Mouse (Mus musculus) forebrain, embryonic 12.5 days (tissue): ENCODE measurements around the gene Sae1. TPM values are rescaled to one million over a fixed set of nuclear protein-coding genes. Genes with fewer than 3 reads are reported as not detected.

ENCODE experiments used
- ATAC-seq: fragments of 200-750 bp; cut with Nextera tagmentation; 2 replicates; pipeline ENCODE4 v1.8.0; 2017; ENCODE audit warnings: moderate TSS enrichment; ENCODE audit not compliant: low FRiP score
- H3K27ac ChIP-seq: fragments of 300-500 bp; sonication (generic); 2 replicates; pipeline ENCODE4 v1.5.1; 2016; ENCODE audit warnings: mild to moderate bottlenecking
- H3K27me3 ChIP-seq: fragments of 300-500 bp; sonication (generic); 2 replicates; pipeline ENCODE4 v1.6.1; 2016; ENCODE audit warnings: mild to moderate bottlenecking
- H3K36me3 ChIP-seq: fragments of 300-500 bp; sonication (generic); replicated peaks from 2 replicates; pipeline ENCODE4 v1.6.1; 2016; ENCODE audit warnings: mild to moderate bottlenecking
- H3K4me1 ChIP-seq: fragments of 300-500 bp; sonication (generic); 2 replicates; pipeline ENCODE4 v1.6.1; 2016
- H3K4me2 ChIP-seq: fragments of 300-500 bp; sonication (generic); 2 replicates; pipeline ENCODE4 v1.6.1; 2016; ENCODE audit warnings: mild to moderate bottlenecking, moderate library complexity
- H3K4me3 ChIP-seq: fragments of 300-500 bp; sonication (generic); replicated peaks from 2 replicates; pipeline ENCODE4 v1.5.1; 2016; ENCODE audit warnings: mild to moderate bottlenecking
- H3K9ac ChIP-seq: fragments of 300-500 bp; sonication (generic); 2 replicates; pipeline ENCODE4 v1.6.1; 2016; ENCODE audit warnings: mild to moderate bottlenecking
- H3K9me3 ChIP-seq: fragments of 300-500 bp; sonication (generic); 2 replicates; pipeline ENCODE4 v1.6.1; 2016
- whole genome bisulfite sequencing: fragments of 180-500 bp; shearing (Covaris S2); methylation state at CpG from one replicate; pipeline ENCODE4 v1.1.7; 2016; 5-methylcytosine and 5-hydroxymethylcytosine counted together
- polyA plus RNA-seq: library from polyadenylated mRNA; unstranded; fragments of >200 nt; fragmentation: Nextera tagmentation; extraction: Ambion mirVana; gene quantifications from 2 replicates; pipeline ENCODE4 v1.2.1, GENCODE M21; 2016

Sae1 gene
- polyA plus RNA-seq, 1 experiment from 2014 or later: 403 TPM

DNA sequence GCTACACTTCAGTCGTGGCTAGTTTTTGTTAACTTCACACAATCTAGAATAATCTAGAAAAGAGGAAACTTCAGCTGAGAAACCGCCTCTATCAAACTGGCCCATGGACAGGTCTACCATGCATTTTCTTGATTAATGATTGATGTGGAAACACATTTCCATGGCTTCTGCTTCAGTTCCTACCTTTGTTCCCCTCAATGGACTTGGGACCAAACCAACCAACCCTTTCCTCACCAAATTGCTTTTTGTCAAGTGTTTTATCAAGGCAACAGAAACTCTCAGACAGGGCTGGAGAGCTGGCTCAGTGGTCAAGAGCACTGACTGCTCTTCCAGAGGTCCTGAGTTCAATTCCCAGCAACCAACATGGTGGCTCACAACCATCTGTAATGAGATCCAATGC is 17.0 kb downstream of the Sae1 start:
- no peak overlapping the region for H3K27ac ChIP-seq
- H3K4me2 ChIP-seq: no peak overlapping the region
- WGBS: 95% methylated on average over 2 of the region's 2 CpGs
- peaks cover 13% of the 10 kb centered on the region for H3K4me1 ChIP-seq
- H3K9ac ChIP-seq: no peak overlapping the region
- ATAC-seq: no peak
- peaks cover 83% of the 10 kb centered on the region for H3K36me3 ChIP-seq
- no peak overlapping the region for H3K4me3 ChIP-seq
- no peaks in the 10 kb centered on the region for H3K9me3 ChIP-seq
- no peaks in the 10 kb centered on the region for H3K27me3 ChIP-seq

DNA sequence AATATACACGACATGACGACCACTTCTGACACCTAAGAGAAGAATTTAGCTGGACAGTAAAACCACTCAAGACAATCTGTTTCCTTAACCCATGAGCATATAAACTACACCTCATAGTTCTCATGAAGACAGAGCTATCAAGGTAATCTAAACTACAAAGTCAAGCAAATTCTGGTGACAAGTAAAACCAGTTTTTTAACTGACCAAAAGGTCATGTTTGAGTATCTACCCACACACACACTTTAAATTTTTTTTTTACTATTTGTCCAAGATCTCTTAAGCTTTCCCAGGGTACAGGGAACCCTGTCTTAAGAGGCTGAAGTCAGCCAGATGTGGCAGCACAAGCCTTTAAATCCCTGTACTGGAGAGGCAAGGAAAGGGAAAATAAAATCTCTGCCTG is 18.8 kb downstream of the Sae1 start:
- Histone ChIP-seq H3K27ac (no peak overlapping the region), H3K36me3 (peaks cover 83% of the 10 kb centered on the region), H3K27me3 (no peaks in the 10 kb centered on the region), H3K9ac (no peak overlapping the region), H3K9me3 (no peaks in the 10 kb centered on the region), H3K4me2 (no peak overlapping the region), H3K4me3 (no peak overlapping the region), H3K4me1 (peaks cover 30% of the 10 kb centered on the region)
- WGBS: 96% methylated on average over 2 of the region's 2 CpGs
- ATAC-seq: no peak

DNA sequence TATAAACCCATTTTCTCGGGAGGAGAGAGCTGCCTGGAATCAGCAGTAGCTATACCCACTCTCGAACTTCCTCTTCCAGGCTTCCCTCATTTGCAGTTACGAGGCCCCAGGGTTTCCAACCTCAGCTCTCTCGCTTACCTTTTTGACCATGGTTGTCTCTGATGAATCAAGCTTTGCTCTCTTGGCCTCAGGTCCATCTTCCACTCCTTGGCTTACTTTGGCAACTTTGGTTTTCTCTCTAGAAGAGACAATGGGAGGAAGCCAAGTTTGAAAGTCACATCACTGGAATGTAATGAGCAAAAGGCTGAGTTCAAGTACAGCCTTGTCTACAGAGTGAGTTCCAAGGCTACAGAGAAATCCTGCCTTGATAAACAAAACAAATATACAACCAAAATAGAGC is 20.9 kb downstream of the Sae1 start:
- Histone ChIP-seq H3K9ac (no peak overlapping the region), H3K27ac (peak overlapping the region; percentile 79; the same call in 1 of the 2 replicates), H3K9me3 (no peaks in the 10 kb centered on the region), H3K36me3 (peaks cover 86% of the 10 kb centered on the region), H3K4me3 (no peak overlapping the region), H3K4me1 (peaks cover 30% of the 10 kb centered on the region), H3K27me3 (no peaks in the 10 kb centered on the region), H3K4me2 (no peak overlapping the region)
- ATAC-seq: no peak
- WGBS: 75% methylated on average over 4 of the region's 4 CpGs

DNA sequence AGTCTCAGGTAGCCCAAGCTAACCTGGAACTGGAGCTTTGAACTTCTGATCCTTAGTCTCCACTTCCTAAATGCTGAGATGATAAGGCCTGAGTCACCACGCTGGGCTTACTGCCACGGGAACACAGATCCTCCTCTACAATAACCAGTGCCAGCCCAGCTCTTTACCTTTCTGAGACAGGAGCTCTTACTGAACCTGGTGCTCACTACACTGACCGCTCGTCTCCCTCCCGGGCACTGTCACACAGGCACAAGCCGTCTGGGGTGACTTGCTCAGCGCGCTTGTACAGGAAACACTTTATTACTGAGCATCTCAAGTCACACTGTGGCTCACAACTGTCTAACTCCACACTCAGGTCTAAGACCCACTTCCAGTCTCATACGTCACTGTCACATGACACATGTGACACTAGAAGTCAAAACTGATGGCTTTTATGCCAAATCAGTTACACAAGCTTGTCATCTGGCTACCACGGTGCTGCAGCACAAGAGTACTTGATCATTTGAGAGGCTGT is 21.4 kb downstream of the Sae1 start:
- H3K9ac ChIP-seq: no peak overlapping the region
- peaks cover 86% of the 10 kb centered on the region for H3K36me3 ChIP-seq
- no peaks in the 10 kb centered on the region for H3K9me3 ChIP-seq
- no peaks in the 10 kb centered on the region for H3K27me3 ChIP-seq
- no peak overlapping the region for H3K4me2 ChIP-seq
- peak overlapping the region; percentile 79 for H3K27ac ChIP-seq
- peaks cover 30% of the 10 kb centered on the region for H3K4me1 ChIP-seq
- no peak for ATAC-seq
- 58% methylated on average over 10 of the region's 10 CpGs for WGBS
- H3K4me3 ChIP-seq: no peak overlapping the region

DNA sequence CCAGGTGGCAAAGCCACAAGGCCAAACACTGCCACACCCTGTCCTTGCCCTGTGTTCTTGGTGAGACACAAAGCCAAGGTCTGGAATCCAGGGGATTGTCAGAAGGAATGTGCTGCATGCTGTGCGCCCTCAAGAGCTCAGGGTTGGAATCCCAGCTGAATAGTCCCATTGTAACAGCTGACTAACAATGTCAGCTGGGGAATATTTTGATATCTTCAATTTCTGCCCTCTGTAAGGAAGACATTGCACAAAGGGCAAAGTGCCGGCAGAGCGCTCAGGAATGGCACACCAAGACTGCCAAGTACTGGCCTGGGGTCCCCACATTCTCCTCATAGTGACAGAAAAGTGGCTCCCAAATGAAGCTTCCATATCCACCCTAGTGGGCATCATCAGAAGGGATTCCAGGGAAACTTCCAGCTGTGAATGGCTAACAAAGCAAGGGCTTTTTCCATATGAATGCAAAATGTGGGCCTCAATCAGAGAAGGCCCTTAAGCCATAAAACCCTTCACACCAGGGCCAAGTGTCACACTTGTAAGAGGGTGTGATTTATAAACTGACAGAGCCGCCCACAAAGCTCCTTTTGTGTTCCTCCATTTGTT is 22.6 kb downstream of the Sae1 start:
- H3K36me3 ChIP-seq: peaks cover 79% of the 10 kb centered on the region
- no peaks in the 10 kb centered on the region for H3K9me3 ChIP-seq
- peak overlapping the region; percentile 79 for H3K27ac ChIP-seq
- H3K4me2 ChIP-seq: 0 out of 2 replicates have a peak overlapping the region, but pooled peaks have one; percentile 6
- no peaks in the 10 kb centered on the region for H3K27me3 ChIP-seq
- H3K4me1 ChIP-seq: peaks cover 30% of the 10 kb centered on the region
- peak; percentile 76 for ATAC-seq
- WGBS: 13% methylated on average over 4 of the region's 4 CpGs
- H3K9ac ChIP-seq: no peak overlapping the region
- no peak overlapping the region for H3K4me3 ChIP-seq

DNA sequence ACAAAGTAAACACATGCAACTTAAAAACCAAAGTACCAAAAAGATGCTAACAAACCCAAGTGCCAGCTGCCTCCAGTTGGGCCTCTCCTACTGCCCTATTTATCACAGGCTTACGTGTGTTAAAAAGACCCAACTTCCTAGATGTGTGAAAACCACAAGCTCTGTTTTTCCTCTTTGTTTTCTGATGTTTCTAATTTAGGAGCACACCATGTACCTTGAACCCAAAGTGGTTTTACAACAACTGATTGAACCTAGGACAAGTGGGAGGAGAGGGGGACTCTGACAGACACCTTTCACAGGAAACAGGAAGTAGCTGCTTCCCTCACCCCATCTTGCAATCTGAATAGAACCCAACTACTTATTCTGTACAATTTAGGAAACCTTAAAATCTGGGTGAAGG is 23.3 kb downstream of the Sae1 start:
- no peak for ATAC-seq
- no peaks in the 10 kb centered on the region for H3K27me3 ChIP-seq
- H3K36me3 ChIP-seq: peaks cover 76% of the 10 kb centered on the region
- 89% methylated on average over 1 of the region's 1 CpGs for WGBS
- no peak overlapping the region for H3K9ac ChIP-seq
- H3K4me2 ChIP-seq: no peak overlapping the region
- no peaks in the 10 kb centered on the region for H3K9me3 ChIP-seq
- 0 out of 2 replicates have a peak overlapping the region, but pooled peaks have one; percentile 79 for H3K27ac ChIP-seq
- peaks cover 30% of the 10 kb centered on the region for H3K4me1 ChIP-seq
- H3K4me3 ChIP-seq: no peak overlapping the region

DNA sequence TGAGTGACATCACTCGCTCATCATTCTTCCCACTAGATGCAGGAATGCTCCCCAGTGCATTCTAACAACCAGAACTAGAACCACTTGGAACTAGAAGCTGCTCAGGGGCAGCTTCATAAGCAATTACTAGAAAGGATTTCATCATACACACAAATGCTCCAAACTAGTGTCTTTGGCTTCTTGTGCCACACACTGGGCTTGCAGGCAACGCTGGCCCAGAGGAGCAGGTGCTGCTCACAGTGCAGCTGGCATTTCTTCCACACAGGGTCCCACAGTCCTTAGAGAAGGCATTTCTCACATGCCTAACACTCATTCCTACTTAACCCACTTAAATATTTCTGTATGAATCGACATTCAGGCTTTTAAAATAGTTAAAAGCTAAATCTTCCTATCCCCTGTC is 30.0 kb downstream of the Sae1 start:
- Histone ChIP-seq H3K27ac (no peak overlapping the region), H3K9me3 (no peaks in the 10 kb centered on the region), H3K4me3 (no peak overlapping the region), H3K9ac (no peak overlapping the region), H3K27me3 (no peaks in the 10 kb centered on the region), H3K36me3 (peaks cover 67% of the 10 kb centered on the region), H3K4me1 (no peaks in the 10 kb centered on the region), H3K4me2 (no peak overlapping the region)
- ATAC-seq: no peak
- 93% methylated on average over 3 of the region's 3 CpGs for WGBS

DNA sequence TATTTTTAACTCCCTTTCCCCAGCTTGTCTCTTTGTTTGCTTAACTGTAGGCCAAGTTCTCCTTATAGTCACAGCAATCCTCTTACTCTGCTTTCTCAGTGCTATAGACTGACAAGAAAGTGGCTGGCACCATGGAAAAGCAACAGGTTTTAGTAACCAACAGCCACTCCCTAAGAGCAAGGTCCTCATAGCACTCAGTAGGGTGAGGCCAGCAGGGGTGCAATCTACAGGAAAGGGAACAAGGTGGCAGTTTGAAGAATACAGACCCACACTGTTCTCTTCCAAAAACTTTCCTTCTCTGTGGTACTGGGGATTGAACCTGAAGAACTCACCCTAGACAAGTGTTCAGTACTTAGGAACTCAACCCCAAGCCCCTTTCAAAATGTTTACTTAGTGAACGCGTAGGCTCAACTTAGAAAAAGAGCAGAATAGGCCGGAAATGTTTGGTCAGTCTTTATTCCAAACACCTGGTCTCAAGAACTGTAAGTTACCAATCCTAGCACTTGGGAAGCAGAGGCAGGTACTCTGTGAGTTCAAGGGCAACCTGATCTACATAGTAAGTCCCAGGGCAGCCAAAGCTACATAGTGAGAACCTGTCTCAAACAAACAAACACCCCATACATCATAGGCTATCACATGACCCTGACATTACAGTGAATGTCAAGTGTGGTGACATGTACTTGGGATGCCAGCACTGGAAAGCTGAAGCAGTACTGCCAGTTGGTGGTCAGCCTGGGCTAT is 31.6 kb downstream of the Sae1 start:
- H3K4me3 ChIP-seq: no peak overlapping the region
- no peaks in the 10 kb centered on the region for H3K9me3 ChIP-seq
- no peak for ATAC-seq
- H3K4me1 ChIP-seq: no peaks in the 10 kb centered on the region
- no peaks in the 10 kb centered on the region for H3K27me3 ChIP-seq
- H3K36me3 ChIP-seq: peaks cover 72% of the 10 kb centered on the region
- no peak overlapping the region for H3K27ac ChIP-seq
- WGBS: 94% methylated on average over 3 of the region's 3 CpGs
- H3K4me2 ChIP-seq: no peak overlapping the region
- no peak overlapping the region for H3K9ac ChIP-seq

DNA sequence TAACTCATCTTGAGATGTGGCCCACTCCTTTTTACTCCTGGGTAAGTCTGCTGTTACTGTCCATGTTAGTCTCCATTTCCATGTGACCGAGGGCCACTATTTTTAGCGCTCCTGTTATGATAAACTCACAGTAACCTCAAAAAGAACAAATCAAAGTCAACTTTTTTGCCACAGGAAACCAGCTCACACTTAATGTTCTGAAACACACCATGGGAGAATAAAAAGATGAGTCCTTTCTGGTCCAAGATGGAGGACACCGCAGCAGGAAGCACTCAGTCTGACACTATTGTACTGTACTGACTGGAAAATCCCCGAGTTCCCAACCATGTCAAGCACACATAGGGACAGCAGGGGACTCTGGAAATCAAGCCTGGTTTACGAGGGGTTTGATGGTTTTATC is 37.6 kb downstream of the Sae1 start:
- ATAC-seq: no peak
- peaks cover 69% of the 10 kb centered on the region for H3K36me3 ChIP-seq

DNA sequence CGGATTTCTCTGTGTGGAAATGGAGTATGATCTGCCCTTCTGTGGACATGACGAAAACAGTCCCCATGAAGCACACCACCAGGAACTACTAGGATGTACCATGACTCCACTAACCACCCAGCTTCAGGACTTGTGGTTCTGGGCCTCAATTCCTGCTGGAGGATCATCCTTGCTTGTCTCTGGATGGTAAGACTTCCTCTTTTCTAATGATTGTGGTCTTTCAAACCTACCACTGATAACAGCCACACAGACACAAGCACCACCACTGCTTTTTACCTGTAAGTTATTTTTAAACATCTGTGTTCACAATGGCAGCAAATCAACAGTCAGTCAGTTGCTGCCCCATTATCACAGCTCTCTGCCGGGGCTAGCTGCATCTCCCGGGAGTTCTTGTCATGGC is 42.3 kb downstream of the Sae1 start:
- Histone ChIP-seq H3K27me3 (no peaks in the 10 kb centered on the region), H3K4me1 (no peaks in the 10 kb centered on the region), H3K9me3 (no peaks in the 10 kb centered on the region), H3K27ac (no peak overlapping the region), H3K4me2 (no peak overlapping the region), H3K36me3 (peaks cover 60% of the 10 kb centered on the region), H3K9ac (no peak overlapping the region), H3K4me3 (no peak overlapping the region)
- no peak for ATAC-seq
- 93% methylated on average over 4 of the region's 4 CpGs for WGBS

More for the DNA sequence above, 37.6 kb downstream of the Sae1 start:
- Histone ChIP-seq H3K9me3 (no peaks in the 10 kb centered on the region), H3K27me3 (no peaks in the 10 kb centered on the region), H3K27ac (no peak overlapping the region), H3K9ac (no peak overlapping the region), H3K4me1 (no peaks in the 10 kb centered on the region), H3K4me2 (no peak overlapping the region), H3K4me3 (no peak overlapping the region)
- WGBS: 85% methylated on average over 5 of the region's 5 CpGs

DNA sequence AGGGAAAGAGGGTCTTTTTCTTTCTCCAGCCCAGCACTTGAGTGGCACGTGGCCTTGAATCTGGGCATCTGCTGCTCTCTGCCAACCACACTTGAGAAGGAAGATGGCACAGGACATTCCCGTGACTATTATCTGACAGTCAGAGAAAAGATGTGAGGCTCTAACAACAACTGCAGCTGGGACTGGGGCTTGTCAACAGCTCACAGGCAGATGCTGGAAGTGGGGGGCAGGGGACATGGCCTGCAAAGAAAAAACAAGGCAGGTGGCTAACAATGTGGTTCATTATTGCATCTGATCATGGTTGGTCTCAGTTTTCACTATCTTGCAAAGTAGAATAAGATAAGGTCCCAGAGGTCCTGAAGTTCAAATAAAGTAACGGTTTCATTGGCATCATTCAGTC is 43.0 kb downstream of the Sae1 start:
- Histone ChIP-seq H3K4me2 (no peak overlapping the region), H3K9me3 (no peaks in the 10 kb centered on the region), H3K9ac (no peak overlapping the region), H3K4me3 (no peak overlapping the region), H3K4me1 (no peaks in the 10 kb centered on the region), H3K27me3 (no peaks in the 10 kb centered on the region), H3K27ac (no peak overlapping the region), H3K36me3 (peaks cover 60% of the 10 kb centered on the region)
- no peak for ATAC-seq
- WGBS: 87% methylated on average over 3 of the region's 3 CpGs

DNA sequence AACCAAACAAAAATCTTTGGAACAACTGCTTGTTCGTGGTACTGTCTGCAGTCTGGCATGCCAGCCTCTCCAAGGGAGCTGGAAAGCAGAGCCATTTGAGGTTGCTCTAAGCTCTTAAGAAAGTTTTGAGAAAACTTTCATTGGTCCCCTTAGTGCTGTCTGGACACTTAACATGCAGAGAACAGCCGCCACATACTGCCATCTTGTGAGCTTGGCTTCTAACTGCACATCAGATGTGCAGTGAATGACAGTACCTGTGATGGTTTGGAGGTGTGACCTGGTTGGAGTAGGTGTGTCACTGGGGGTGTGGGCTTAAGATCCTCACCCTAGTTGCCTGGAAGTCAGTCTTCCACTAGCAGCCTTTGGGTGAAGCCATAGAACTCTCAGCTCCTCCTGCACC is 49.9 kb downstream of the Sae1 start:
- no peaks in the 10 kb centered on the region for H3K27me3 ChIP-seq
- 88% methylated on average over 2 of the region's 2 CpGs for WGBS
- no peak overlapping the region for H3K27ac ChIP-seq
- H3K4me1 ChIP-seq: no peaks in the 10 kb centered on the region
- ATAC-seq: no peak
- H3K36me3 ChIP-seq: peaks cover 73% of the 10 kb centered on the region
- H3K4me2 ChIP-seq: no peak overlapping the region
- no peak overlapping the region for H3K4me3 ChIP-seq
- no peaks in the 10 kb centered on the region for H3K9me3 ChIP-seq
- no peak overlapping the region for H3K9ac ChIP-seq

DNA sequence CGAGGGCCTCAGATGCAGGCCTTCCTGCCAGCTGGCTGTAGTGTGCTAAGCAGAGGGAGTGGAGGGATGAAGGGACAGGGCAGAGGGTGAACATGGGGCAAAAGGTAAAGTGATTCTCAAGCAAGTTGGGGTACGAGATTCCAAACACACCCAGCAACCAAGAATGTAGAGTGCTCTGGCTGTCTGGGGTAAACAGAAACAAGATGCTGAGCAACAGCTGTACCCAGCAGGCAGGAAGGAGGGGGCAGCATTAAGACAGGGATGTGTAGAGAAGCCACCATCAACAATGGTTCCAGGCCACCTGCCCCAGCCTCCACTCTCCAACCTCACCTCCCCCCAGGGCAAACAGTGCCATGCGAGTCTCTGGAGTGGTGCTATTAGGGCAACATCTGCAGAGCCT is 58.5 kb downstream of the Sae1 start:
- 90% methylated on average over 3 of the region's 3 CpGs for WGBS
- 0 out of 2 replicates have a peak, but pooled peaks cover 6% of the 10 kb centered on the region for H3K4me1 ChIP-seq
- no peak for ATAC-seq
- H3K36me3 ChIP-seq: peaks cover 66% of the 10 kb centered on the region
- no peak overlapping the region for H3K4me2 ChIP-seq
- H3K27me3 ChIP-seq: no peaks in the 10 kb centered on the region
- no peak overlapping the region for H3K4me3 ChIP-seq
- H3K27ac ChIP-seq: no peak overlapping the region
- H3K9ac ChIP-seq: no peak overlapping the region
- no peaks in the 10 kb centered on the region for H3K9me3 ChIP-seq
